In the genomic region with DNA sequence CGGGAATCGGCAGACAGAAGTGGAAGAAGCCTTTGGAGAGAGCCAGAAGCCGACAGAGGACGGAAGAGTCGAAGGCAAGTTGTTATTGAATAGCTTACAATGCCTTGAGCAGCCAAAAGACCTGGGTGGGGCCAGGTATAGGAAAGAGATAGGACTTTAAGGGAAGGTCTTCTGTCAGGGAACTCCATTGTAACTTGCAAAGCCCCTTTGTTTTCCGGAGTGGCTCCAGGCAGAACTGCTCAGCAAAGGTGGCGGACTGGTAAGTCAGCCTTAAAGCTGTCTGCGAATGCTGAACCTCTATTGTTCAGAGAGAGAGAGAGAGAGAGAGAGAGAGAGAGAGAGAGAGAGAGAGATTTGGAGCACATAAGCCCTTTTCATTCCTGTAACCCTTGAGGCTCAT, we compare ENCODE assay signal across 23 mouse cellular contexts. TPM values are rescaled to one million over a fixed set of nuclear protein-coding genes. Genes with fewer than 3 reads are reported as not detected.
"Had no signal": no experiment of that assay in that cellular context is flagged by ENCODE, and none has a peak within 500 bp of the region (broad histone marks: within the 10 kb centered on the region; RNA-seq: fewer than 3 reads in every experiment).

No protein-coding gene starts in this region.

- H3K4me1 ChIP-seq: megakaryocyte, embryonic 14.5 days had no signal

- DNase-seq: liver, postnatal 0 days; lung, adult 2 months; lung, postnatal 14 days; lung, postnatal 36 days; midbrain, embryonic 14.5 days; right cerebral cortex, postnatal 14 days; thymus, adult 2 months; thymus, postnatal 14 days; thymus, postnatal 4 days had no signal

- H3K4me3 ChIP-seq: liver, embryonic 15.5 days; lung, embryonic 15.5 days; megakaryocyte, embryonic 14.5 days; midbrain, embryonic 12.5 days; neural tube, embryonic 12.5 days; stomach, embryonic 15.5 days had no signal

- H3K9me3 ChIP-seq: liver, embryonic 15.5 days; lung, embryonic 15.5 days; megakaryocyte, embryonic 14.5 days; midbrain, embryonic 12.5 days; neural tube, embryonic 12.5 days; stomach, embryonic 15.5 days had no signal

- ATAC-seq: liver, postnatal 0 days; lung, postnatal 0 days; midbrain, embryonic 16.5 days had no signal

- H3K36me3 ChIP-seq: liver, embryonic 15.5 days; lung, embryonic 15.5 days; midbrain, embryonic 12.5 days; neural tube, embryonic 12.5 days; stomach, embryonic 15.5 days had no signal

- H3K4me2 ChIP-seq: liver, embryonic 15.5 days; lung, embryonic 15.5 days; midbrain, embryonic 12.5 days; neural tube, embryonic 12.5 days; stomach, embryonic 15.5 days had no signal

- H3K27ac ChIP-seq: liver, embryonic 15.5 days; lung, embryonic 15.5 days; macrophage; midbrain, embryonic 12.5 days; neural tube, embryonic 12.5 days; stomach, embryonic 15.5 days; stomach, postnatal 0 days had no signal

- H3K9ac ChIP-seq: liver, embryonic 15.5 days; liver, postnatal 0 days; lung, embryonic 15.5 days; midbrain, embryonic 12.5 days; neural tube, embryonic 12.5 days; stomach, embryonic 15.5 days had no signal

RNA-seq across cellular contexts. Expression of a gene that starts 1.5 kb away (rescaled TPM):
- total RNA-seq: megakaryocyte progenitor cell, adult 5-6 weeks; monocyte, adult 5-6 weeks; neutrophil, adult 5-6 weeks had no signal
- polyA plus RNA-seq: lung, adult 2 months; lung, postnatal 0 days; macrophage; spleen, adult 2 months had no signal
